Mouse (Mus musculus): Measurements from ENCODE around the gene Ttc28. TPM values are rescaled to one million over a fixed set of nuclear protein-coding genes. Genes with fewer than 3 reads are reported as not detected.

Gene Ttc28
- polyA plus RNA-seq, 1 experiment, result 7.4 TPM

GRCm38 (mm10) chr5:111229671-111230070 lies 350.1 kb downstream of the Ttc28 start:
- no peak overlapping the region for H3K4me3 ChIP-seq (replicated peaks; ENCODE audit: control insufficient read depth, low read depth, low read length)
- WGBS, result 61% methylated on average over 3 of the region's 3 CpGs
- H3K4me1 ChIP-seq (ENCODE audit: control insufficient read depth, insufficient read depth, low read length), result no peaks in the 10 kb centered on the region
- no peak overlapping the region for H3K27ac ChIP-seq (ENCODE audit: control insufficient read depth, insufficient read depth, low read depth, low read length, poor library complexity)
- TF ChIP-seq CTCF (IDR thresholded peaks at IDR 0.05; ENCODE audit: control insufficient read depth, insufficient read depth, low read length), result no peak
- no peak for TF ChIP-seq POLR2A (IDR thresholded peaks at IDR 0.05; ENCODE audit: borderline replicate concordance, control insufficient read depth, low read depth, low read length)

- no peak overlapping the region for H3K27ac ChIP-seq (ENCODE audit: control insufficient read depth, insufficient read depth, low read depth, low read length, poor library complexity)
- no peaks in the 10 kb centered on the region for H3K4me1 ChIP-seq (ENCODE audit: control insufficient read depth, insufficient read depth, low read length)
- TF ChIP-seq POLR2A (IDR thresholded peaks at IDR 0.05; ENCODE audit: borderline replicate concordance, control insufficient read depth, low read depth, low read length) (no peak), CTCF (IDR thresholded peaks at IDR 0.05; ENCODE audit: control insufficient read depth, insufficient read depth, low read length) (no peak)
- 80% methylated on average over 13 of the region's 13 CpGs for WGBS
- H3K4me3 ChIP-seq (replicated peaks; ENCODE audit: control insufficient read depth, low read depth, low read length), result no peak overlapping the region
Observed at GRCm38 (mm10) chr5:111231044-111231443, 351.4 kb downstream of the Ttc28 start.

- no peaks in the 10 kb centered on the region for H3K4me1 ChIP-seq (ENCODE audit: control insufficient read depth, insufficient read depth, low read length)
- H3K27ac ChIP-seq (ENCODE audit: control insufficient read depth, insufficient read depth, low read depth, low read length, poor library complexity), result no peak overlapping the region
- 72% methylated on average over 1 of the region's 1 CpGs for WGBS
- no peak overlapping the region for H3K4me3 ChIP-seq (replicated peaks; ENCODE audit: control insufficient read depth, low read depth, low read length)
- TF ChIP-seq CTCF (IDR thresholded peaks at IDR 0.05; ENCODE audit: control insufficient read depth, insufficient read depth, low read length), result no peak
- TF ChIP-seq POLR2A (IDR thresholded peaks at IDR 0.05; ENCODE audit: borderline replicate concordance, control insufficient read depth, low read depth, low read length), result no peak
Observed at GRCm38 (mm10) chr5:111231769-111232168, 352.2 kb downstream of the Ttc28 start.

GRCm38 (mm10) chr5:111233022-111233709 lies 353.6 kb downstream of the Ttc28 start:
- Histone ChIP-seq H3K4me1 (ENCODE audit: control insufficient read depth, insufficient read depth, low read length) (no peaks in the 10 kb centered on the region), H3K27ac (ENCODE audit: control insufficient read depth, insufficient read depth, low read depth, low read length, poor library complexity) (no peak overlapping the region), H3K4me3 (replicated peaks; ENCODE audit: control insufficient read depth, low read depth, low read length) (no peak overlapping the region)
- 76% methylated on average over 24 of the region's 24 CpGs for WGBS
- TF ChIP-seq CTCF (IDR thresholded peaks at IDR 0.05; ENCODE audit: control insufficient read depth, insufficient read depth, low read length), result no peak

GRCm38 (mm10) chr5:111235131-111235530 lies 355.5 kb downstream of the Ttc28 start:
- WGBS, result 65% methylated on average over 12 of the region's 12 CpGs
- Histone ChIP-seq H3K4me3 (replicated peaks; ENCODE audit: control insufficient read depth, low read depth, low read length) (no peak overlapping the region), H3K27ac (ENCODE audit: control insufficient read depth, insufficient read depth, low read depth, low read length, poor library complexity) (no peak overlapping the region), H3K4me1 (ENCODE audit: control insufficient read depth, insufficient read depth, low read length) (no peaks in the 10 kb centered on the region)
- TF ChIP-seq POLR2A (IDR thresholded peaks at IDR 0.05; ENCODE audit: borderline replicate concordance, control insufficient read depth, low read depth, low read length) (no peak), CTCF (IDR thresholded peaks at IDR 0.05; ENCODE audit: control insufficient read depth, insufficient read depth, low read length) (no peak)

GRCm38 (mm10) chr5:111237176-111237636 lies 357.6 kb downstream of the Ttc28 start:
- Histone ChIP-seq H3K27ac (ENCODE audit: control insufficient read depth, insufficient read depth, low read depth, low read length, poor library complexity) (no peak overlapping the region), H3K4me1 (ENCODE audit: control insufficient read depth, insufficient read depth, low read length) (no peaks in the 10 kb centered on the region), H3K4me3 (replicated peaks; ENCODE audit: control insufficient read depth, low read depth, low read length) (no peak overlapping the region)
- WGBS, result 74% methylated on average over 9 of the region's 9 CpGs
- TF ChIP-seq POLR2A (IDR thresholded peaks at IDR 0.05; ENCODE audit: borderline replicate concordance, control insufficient read depth, low read depth, low read length) (no peak), CTCF (IDR thresholded peaks at IDR 0.05; ENCODE audit: control insufficient read depth, insufficient read depth, low read length) (no peak)

- Histone ChIP-seq H3K27ac (ENCODE audit: control insufficient read depth, insufficient read depth, low read depth, low read length, poor library complexity) (no peak overlapping the region), H3K4me3 (replicated peaks; ENCODE audit: control insufficient read depth, low read depth, low read length) (no peak overlapping the region), H3K4me1 (ENCODE audit: control insufficient read depth, insufficient read depth, low read length) (no peaks in the 10 kb centered on the region)
- TF ChIP-seq POLR2A (IDR thresholded peaks at IDR 0.05; ENCODE audit: borderline replicate concordance, control insufficient read depth, low read depth, low read length) (no peak), CTCF (IDR thresholded peaks at IDR 0.05; ENCODE audit: control insufficient read depth, insufficient read depth, low read length) (no peak)
- whole genome bisulfite sequencing, result 59% methylated on average over 7 of the region's 7 CpGs
Observed at GRCm38 (mm10) chr5:111239223-111239622, 359.6 kb downstream of the Ttc28 start.

- TF ChIP-seq POLR2A (IDR thresholded peaks at IDR 0.05; ENCODE audit: borderline replicate concordance, control insufficient read depth, low read depth, low read length) (no peak), CTCF (IDR thresholded peaks at IDR 0.05; ENCODE audit: control insufficient read depth, insufficient read depth, low read length) (no peak)
- Histone ChIP-seq H3K4me1 (ENCODE audit: control insufficient read depth, insufficient read depth, low read length) (no peaks in the 10 kb centered on the region), H3K27ac (ENCODE audit: control insufficient read depth, insufficient read depth, low read depth, low read length, poor library complexity) (no peak overlapping the region), H3K4me3 (replicated peaks; ENCODE audit: control insufficient read depth, low read depth, low read length) (no peak overlapping the region)
- 83% methylated on average over 14 of the region's 14 CpGs for WGBS
Observed at GRCm38 (mm10) chr5:111243447-111244040, 363.9 kb downstream of the Ttc28 start.
